Mouse (Mus musculus): ENCODE measurements around the gene Smim23. TPM values are rescaled to one million over a fixed set of nuclear protein-coding genes. Genes with fewer than 3 reads are reported as not detected.

Gene Smim23
- polyA plus RNA-seq (2012; rRNA removed) = not detected in 2 replicates

GRCm38 (mm10) chr11:32824505-32824904 lies at the start of gene Smim23:
Smim23 (minus strand) TSS chr11:32824605.

Other genes with a start within 250 kb of the Smim23 start
- gene Fbxw11, start 181.9 kb downstream of the Smim23 start, polyA plus RNA-seq (2012; rRNA removed) = 11.1 and 12.9 TPM in 2 replicates

All from liver, embryonic 18 days (tissue).